Mouse (Mus musculus) neural tube, embryonic 10.5 days (tissue): Measurements from ENCODE around the gene Rab17.

Source experiments
- DNase-seq: peaks from one replicate; pipeline ENCODE4 v3.0.0-alpha.2; 2017; ENCODE audit warnings: low spot score; ENCODE audit errors: extremely low spot score

The Rab17 gene

DNA sequence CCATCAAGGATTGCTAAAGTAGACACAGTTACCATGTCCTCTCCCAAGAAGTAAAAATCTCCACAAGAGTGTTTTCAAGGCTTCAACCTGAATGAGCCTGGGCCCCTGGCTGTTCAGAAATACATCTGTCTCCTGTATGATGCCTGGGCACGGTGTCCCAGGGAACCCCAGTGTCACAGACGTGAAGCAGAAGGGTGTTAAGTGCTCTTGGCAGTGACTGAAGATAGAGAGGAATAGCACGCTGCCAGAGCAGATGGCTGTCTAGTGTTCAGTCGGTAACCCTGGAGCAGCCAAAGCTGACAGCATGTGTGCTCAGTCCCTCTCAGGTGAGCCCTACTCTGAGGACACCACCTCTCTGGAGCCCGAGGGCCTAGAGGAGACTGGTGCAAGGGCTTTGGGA is 36.5 kb downstream of the Rab17 start:
- DNase-seq = no peak

DNA sequence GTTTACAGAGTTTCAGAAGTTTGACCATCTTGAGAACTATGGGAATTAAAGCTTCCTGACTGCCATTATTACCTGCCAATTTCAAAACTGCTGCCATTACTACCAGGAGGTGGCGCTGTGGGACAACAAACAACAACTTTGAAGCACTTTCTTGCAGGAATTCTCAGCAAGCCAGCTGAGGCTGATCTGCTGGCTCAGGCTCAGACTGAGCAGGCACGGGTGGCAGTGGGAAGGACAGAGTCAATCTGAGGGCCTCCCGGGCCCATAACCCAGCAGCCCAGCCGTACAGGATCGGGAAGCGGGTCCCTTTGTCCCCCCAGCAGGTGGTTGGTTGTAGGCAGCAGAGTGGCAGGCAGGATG is 40.9 kb downstream of the Rab17 start:
- peak; percentile 86 for DNase-seq

DNA sequence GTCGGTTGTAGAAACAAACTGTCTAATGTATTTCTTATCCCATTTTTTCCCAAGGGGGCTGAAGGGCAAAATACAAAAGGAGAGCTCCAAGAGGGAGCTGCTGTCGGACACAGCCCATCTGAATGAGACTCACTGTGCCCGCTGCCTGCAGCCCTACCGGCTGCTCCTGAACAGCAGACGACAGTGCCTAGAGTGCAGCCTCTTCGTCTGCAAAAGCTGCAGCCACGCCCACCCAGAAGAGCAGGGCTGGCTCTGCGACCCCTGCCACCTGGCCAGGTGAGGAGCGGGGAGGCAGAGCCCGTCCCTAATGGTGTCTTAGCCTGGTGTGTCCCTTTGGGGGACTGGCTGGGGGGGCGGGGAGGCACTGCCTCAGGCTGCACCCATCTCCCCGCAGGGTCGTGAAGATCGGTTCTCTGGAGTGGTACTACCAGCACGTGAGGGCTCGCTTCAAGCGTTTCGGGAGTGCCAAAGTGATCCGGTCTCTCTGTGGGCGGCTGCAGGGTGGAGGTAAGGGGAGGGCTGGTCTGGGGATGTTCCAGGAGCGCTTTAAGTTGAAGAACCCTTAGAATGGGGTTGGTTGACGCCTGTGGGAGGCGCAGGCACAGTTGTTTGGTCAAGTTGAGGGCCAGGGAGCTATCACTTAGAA is 41.4 kb downstream of the Rab17 start:
- DNase-seq = peak; percentile 29

DNA sequence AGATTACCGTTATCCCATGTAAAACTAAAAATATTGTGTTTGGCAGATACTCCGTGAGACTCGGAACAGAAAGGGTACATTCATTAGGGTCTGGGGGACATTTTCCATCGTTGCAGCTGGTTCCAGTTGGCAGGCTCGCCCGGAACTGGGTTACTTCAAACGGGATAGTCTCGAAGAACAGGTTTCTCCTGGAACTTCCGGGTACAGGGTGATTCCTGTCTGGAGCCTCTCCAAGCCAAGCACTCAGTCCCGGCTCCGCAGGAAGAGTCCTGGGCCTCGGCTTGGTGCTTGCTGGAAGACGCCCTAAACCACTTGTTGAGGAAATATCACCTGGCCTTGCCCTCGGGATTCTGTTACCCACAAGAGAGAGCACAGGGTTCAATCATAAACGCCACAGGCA is 42.2 kb downstream of the Rab17 start:
- DNase-seq = no peak

DNA sequence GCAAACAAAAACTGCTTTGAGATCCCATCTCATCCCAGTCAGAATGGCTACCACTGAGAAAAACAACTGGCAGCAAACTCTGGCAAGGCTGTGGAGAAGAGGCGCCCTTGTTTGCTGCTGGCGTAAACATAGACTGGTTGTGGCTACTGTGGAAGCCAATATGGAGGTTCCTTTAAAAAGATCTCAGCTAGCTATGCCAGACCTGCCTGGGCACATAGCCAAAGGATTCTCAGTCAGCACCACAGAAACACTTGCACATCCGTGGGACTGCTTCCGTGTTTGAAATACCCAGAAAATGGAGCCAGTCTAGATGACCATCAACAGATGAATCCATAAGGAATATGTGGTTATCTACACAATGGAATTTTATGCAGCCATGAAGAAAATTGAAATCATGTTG is 43.4 kb downstream of the Rab17 start:
- no peak for DNase-seq

DNA sequence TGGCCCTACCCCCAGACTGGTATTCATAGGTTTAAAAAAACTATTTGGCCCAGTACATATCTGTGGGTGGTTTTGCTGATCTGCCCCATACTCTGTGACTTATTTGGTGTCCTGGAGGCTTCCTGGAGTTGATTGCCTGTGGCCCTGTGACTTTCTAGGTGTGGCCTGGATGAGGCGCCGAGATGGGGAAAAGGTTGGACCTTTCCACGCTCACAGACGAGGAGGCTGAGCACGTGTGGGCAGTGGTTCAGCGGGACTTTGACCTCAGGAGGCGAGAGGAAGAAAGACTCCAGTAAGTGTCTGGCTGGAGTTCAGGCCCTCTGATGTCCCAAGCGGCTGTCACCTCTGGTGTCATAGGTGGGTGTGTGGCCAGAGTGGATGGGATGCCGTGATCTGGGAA is 47.8 kb downstream of the Rab17 start:
- no peak for DNase-seq

DNA sequence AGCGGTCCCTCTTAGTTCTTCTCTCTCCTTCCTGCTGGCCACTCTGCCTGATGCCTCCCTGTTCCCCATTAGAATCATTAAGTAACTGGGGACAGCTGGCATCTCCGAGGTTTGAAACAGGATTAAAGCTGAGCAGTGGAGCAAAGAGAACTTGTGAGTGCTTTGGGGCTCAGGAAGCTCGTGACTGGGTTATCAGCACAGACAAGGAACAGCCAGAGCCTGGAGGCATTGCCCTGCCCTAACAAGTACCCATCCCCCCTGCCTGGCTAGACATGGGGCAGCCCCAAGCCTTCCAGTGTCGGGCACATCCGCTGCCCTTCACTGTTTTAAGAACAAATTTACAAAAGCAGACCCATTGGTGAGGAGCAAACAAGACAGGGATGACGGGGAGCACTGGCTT is 52.0 kb downstream of the Rab17 start:
- no peak for DNase-seq

DNA sequence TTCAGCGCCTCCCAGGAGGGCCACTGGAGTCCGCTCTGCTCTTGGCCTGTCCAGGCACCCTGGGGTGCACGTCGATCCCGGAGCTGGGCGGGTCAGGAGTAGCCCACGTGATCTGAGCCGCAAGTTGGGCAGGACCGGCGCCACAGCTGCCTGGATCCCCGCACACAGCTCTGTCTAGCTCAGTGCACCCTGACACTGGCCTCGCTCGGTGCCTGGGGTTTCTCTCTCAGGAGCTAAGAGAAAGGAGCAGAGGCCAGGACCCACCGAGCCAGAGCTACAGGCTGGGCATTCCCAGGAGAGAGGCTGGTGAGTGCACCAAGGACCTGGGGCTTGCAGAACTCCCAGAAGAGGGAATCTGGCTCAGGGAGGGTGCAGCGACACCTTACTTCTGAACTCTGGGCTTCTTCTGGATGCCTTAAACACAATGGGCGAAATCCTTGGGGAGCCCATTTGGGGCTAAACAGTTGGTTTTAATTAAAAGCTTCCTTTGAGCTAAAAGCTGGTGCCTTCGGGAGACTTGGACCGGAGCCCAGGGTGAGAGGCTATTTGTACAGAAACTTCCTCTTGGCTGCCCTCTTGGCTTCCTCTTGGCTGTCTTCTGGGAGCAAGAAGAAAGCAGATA is 54.4 kb downstream of the Rab17 start, which contains the start of gene Mlph:
Gene Mlph, plus strand, starts transcription at position 138 of the 622 bp plus-strand sequence.
- DNase-seq = no peak

DNA sequence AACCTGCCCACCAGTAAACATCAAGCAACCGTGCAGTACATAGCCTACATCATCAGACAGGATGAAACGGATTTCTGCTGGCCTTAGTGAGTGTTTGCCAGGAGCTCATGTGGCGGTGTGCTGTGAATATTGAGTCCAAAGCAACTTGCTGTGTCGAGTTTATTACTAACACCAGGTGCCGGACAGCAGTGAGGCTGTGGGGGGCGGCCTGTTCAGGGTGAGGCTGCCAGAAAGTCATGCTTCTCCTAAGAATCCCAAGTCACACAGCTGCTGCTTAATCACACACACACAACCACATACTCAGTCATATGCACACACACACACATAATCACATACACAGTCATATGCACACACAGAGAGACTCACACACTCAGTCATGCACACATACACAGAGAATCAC is 56.2 kb downstream of the Rab17 start:
- no peak for DNase-seq

DNA sequence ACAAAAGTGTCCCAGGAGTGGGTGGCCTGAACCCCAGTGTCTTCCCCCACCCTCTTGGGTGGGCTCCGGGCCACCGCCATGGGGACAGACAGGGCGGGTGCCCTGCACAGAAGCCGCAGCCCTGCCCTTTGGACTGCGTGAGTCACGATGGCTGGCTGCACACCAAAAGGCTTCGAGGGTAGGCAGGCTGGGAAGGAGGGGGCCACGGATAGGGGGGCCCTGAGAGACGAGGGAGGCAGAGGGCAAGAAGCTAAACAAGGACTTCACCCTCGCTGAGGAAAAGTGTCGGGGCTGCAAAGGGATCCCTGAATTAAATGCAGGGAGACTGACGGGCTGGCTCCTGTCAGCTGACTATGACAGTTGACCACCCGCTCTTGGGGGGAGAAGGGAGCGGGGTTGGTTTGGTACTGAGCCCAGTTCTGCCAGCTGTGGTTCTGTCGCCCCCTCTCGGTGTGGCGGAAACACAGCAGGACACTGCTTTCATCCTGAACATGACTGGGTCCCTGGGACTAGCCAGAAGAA is 59.8 kb downstream of the Rab17 start:
- no peak for DNase-seq

DNA sequence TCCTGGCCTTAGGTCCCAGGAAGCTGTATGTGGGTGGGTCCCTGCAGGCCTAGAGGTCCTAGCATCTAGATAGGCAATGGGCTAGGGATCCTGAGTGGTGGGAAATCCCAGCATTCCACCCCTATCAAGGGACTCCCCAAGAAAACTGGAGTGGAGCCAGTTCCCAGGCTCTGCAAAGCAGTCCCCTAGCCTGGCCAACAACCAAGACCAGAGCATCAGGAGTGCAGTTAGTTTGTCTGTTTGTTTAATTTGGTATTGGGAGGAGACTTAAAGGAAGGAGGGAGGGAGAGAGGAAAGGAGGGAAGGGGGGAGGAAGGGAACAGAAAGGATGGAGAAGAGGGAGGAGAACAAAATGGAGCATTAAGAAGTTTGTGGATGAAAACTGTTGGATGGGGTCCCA is 60.3 kb downstream of the Rab17 start:
- DNase-seq = no peak
